Mouse (Mus musculus) heart, embryonic 15.5 days (tissue): ENCODE measurements at regions not wholly inside any gene's neighbourhood (a gene's known extent, or its start where the extent isn't known, plus 50 kb on each side); places are given as distances from the start of the nearest gene placed in this dataset.

Experiments used
- ATAC-seq: fragments of 200-750 bp; cut with Nextera tagmentation; replicated peaks from 2 replicates; pipeline ENCODE4 v1.8.0; 2017; ENCODE audit warnings: low read depth, moderate TSS enrichment; ENCODE audit not compliant: insufficient number of reproducible peaks, insufficient read depth, low FRiP score
- H3K27ac ChIP-seq: fragments of 300-500 bp; sonication (generic); 2 replicates; pipeline ENCODE4 v1.5.1; 2015; ENCODE audit warnings: mild to moderate bottlenecking, inconsistent platforms
- H3K27me3 ChIP-seq: fragments of 300-500 bp; sonication (generic); 2 replicates; pipeline ENCODE4 v1.6.1; 2015; ENCODE audit warnings: inconsistent platforms
- H3K36me3 ChIP-seq: fragments of 300-500 bp; sonication (generic); 2 replicates; pipeline ENCODE4 v1.6.1; 2015; ENCODE audit warnings: mild to moderate bottlenecking, inconsistent platforms
- H3K4me1 ChIP-seq: fragments of 300-500 bp; sonication (generic); replicated peaks from 2 replicates; pipeline ENCODE4 v1.6.1; 2015; ENCODE audit warnings: inconsistent platforms
- H3K4me2 ChIP-seq: fragments of 300-500 bp; sonication (generic); 2 replicates; pipeline ENCODE4 v1.6.1; 2015; ENCODE audit warnings: inconsistent platforms, mild to moderate bottlenecking, moderate library complexity
- H3K4me3 ChIP-seq: fragments of 300-500 bp; sonication (generic); 2 replicates; pipeline ENCODE4 v1.5.1; 2015; ENCODE audit warnings: mild to moderate bottlenecking, inconsistent platforms
- H3K9ac ChIP-seq: fragments of 300-500 bp; sonication (generic); 2 replicates; pipeline ENCODE4 v1.6.1; 2015; ENCODE audit warnings: mild to moderate bottlenecking, inconsistent platforms
- H3K9me3 ChIP-seq: fragments of 300-500 bp; sonication (generic); replicated peaks from 2 replicates; pipeline ENCODE4 v1.6.1; 2016; ENCODE audit warnings: inconsistent platforms
- WGBS: fragments of 180-500 bp; shearing (Covaris S2); methylation state at CpG from one replicate; pipeline ENCODE4 v1.1.7; 2015; ENCODE audit warnings: mixed read lengths; 5-methylcytosine and 5-hydroxymethylcytosine counted together

GRCm38 (mm10) chr13:6191186-6191914 lies 330.1 kb downstream of the Klf6 start:
- WGBS, result 80% methylated on average over 7 of the region's 7 CpGs
- H3K4me3 ChIP-seq, result no peak overlapping the region
- no peak overlapping the region for H3K4me2 ChIP-seq
- ATAC-seq, result no peak
- peaks cover 11% of the 10 kb centered on the region for H3K4me1 ChIP-seq
- H3K9me3 ChIP-seq, result no peaks in the 10 kb centered on the region
- H3K27ac ChIP-seq, result no peak overlapping the region
- no peaks in the 10 kb centered on the region for H3K27me3 ChIP-seq
- H3K9ac ChIP-seq, result no peak overlapping the region
- no peaks in the 10 kb centered on the region for H3K36me3 ChIP-seq

- H3K27ac ChIP-seq, result no peak overlapping the region
- H3K36me3 ChIP-seq, result no peaks in the 10 kb centered on the region
- H3K4me1 ChIP-seq, result peaks cover 11% of the 10 kb centered on the region
- H3K9me3 ChIP-seq, result no peaks in the 10 kb centered on the region
- H3K9ac ChIP-seq, result no peak overlapping the region
- 35% methylated on average over 5 of the region's 5 CpGs for WGBS
- no peak overlapping the region for H3K4me3 ChIP-seq
- no peak overlapping the region for H3K4me2 ChIP-seq
- ATAC-seq, result no peak
- no peaks in the 10 kb centered on the region for H3K27me3 ChIP-seq
Observed at GRCm38 (mm10) chr13:6191915-6192295, 330.6 kb downstream of the Klf6 start.

GRCm38 (mm10) chr13:6196690-6197089 lies 335.4 kb downstream of the Klf6 start:
- Histone ChIP-seq H3K36me3 (no peaks in the 10 kb centered on the region), H3K27me3 (no peaks in the 10 kb centered on the region), H3K9ac (no peak overlapping the region), H3K4me1 (peaks cover 11% of the 10 kb centered on the region), H3K4me3 (no peak overlapping the region), H3K9me3 (no peaks in the 10 kb centered on the region), H3K27ac (no peak overlapping the region), H3K4me2 (no peak overlapping the region)
- WGBS, result 81% methylated on average over 5 of the region's 5 CpGs
- ATAC-seq, result no peak

GRCm38 (mm10) chr13:6199107-6199506 lies 337.8 kb downstream of the Klf6 start:
- 72% methylated on average over 6 of the region's 6 CpGs for WGBS
- peaks cover 4% of the 10 kb centered on the region for H3K4me1 ChIP-seq
- ATAC-seq, result no peak
- H3K27ac ChIP-seq, result no peak overlapping the region
- no peak overlapping the region for H3K4me3 ChIP-seq
- H3K9ac ChIP-seq, result no peak overlapping the region
- no peak overlapping the region for H3K4me2 ChIP-seq
- H3K9me3 ChIP-seq, result no peaks in the 10 kb centered on the region
- no peaks in the 10 kb centered on the region for H3K27me3 ChIP-seq
- no peaks in the 10 kb centered on the region for H3K36me3 ChIP-seq

- no peak for ATAC-seq
- Histone ChIP-seq H3K9me3 (no peaks in the 10 kb centered on the region), H3K36me3 (no peaks in the 10 kb centered on the region), H3K4me1 (no peaks in the 10 kb centered on the region), H3K4me3 (no peak overlapping the region), H3K27me3 (no peaks in the 10 kb centered on the region), H3K27ac (no peak overlapping the region), H3K4me2 (no peak overlapping the region), H3K9ac (no peak overlapping the region)
- WGBS, result 82% methylated on average over 1 of the region's 1 CpGs
Observed at GRCm38 (mm10) chr13:6201516-6201915, 340.2 kb downstream of the Klf6 start.

GRCm38 (mm10) chr13:6204801-6205200 lies 343.1 kb upstream of the Pitrm1 start:
- 56% methylated on average over 4 of the region's 4 CpGs for WGBS
- H3K9ac ChIP-seq, result no peak overlapping the region

GRCm38 (mm10) chr13:6212550-6212949 lies 335.4 kb upstream of the Pitrm1 start:
- Histone ChIP-seq H3K27me3 (no peaks in the 10 kb centered on the region), H3K4me2 (no peak overlapping the region), H3K9me3 (no peaks in the 10 kb centered on the region), H3K4me3 (no peak overlapping the region), H3K4me1 (no peaks in the 10 kb centered on the region), H3K36me3 (no peaks in the 10 kb centered on the region), H3K27ac (no peak overlapping the region), H3K9ac (no peak overlapping the region)
- WGBS, result 73% methylated on average over 2 of the region's 2 CpGs
- no peak for ATAC-seq

More at GRCm38 (mm10) chr13:6204801-6205200, 343.1 kb upstream of the Pitrm1 start:
- Histone ChIP-seq H3K4me1 (no peaks in the 10 kb centered on the region), H3K9me3 (no peaks in the 10 kb centered on the region), H3K27ac (no peak overlapping the region), H3K4me2 (no peak overlapping the region), H3K27me3 (no peaks in the 10 kb centered on the region), H3K36me3 (no peaks in the 10 kb centered on the region), H3K4me3 (no peak overlapping the region)
- ATAC-seq, result no peak

GRCm38 (mm10) chr13:6214189-6214588 lies 333.8 kb upstream of the Pitrm1 start:
- Histone ChIP-seq H3K36me3 (no peaks in the 10 kb centered on the region), H3K27me3 (no peaks in the 10 kb centered on the region), H3K4me1 (no peaks in the 10 kb centered on the region), H3K4me2 (no peak overlapping the region), H3K9me3 (no peaks in the 10 kb centered on the region), H3K9ac (no peak overlapping the region), H3K4me3 (no peak overlapping the region), H3K27ac (no peak overlapping the region)
- ATAC-seq, result no peak
- WGBS, result 88% methylated on average over 2 of the region's 2 CpGs

- no peaks in the 10 kb centered on the region for H3K27me3 ChIP-seq
- no peaks in the 10 kb centered on the region for H3K9me3 ChIP-seq
- H3K4me1 ChIP-seq, result no peaks in the 10 kb centered on the region
- no peak for ATAC-seq
- H3K36me3 ChIP-seq, result no peaks in the 10 kb centered on the region
- no peak overlapping the region for H3K4me2 ChIP-seq
- H3K9ac ChIP-seq, result no peak overlapping the region
- H3K27ac ChIP-seq, result no peak overlapping the region
- 79% methylated on average over 7 of the region's 7 CpGs for whole genome bisulfite sequencing
- H3K4me3 ChIP-seq, result no peak overlapping the region
Observed at GRCm38 (mm10) chr13:6226087-6226643, 321.8 kb upstream of the Pitrm1 start.

GRCm38 (mm10) chr13:6228278-6228677 lies 319.7 kb upstream of the Pitrm1 start:
- H3K4me3 ChIP-seq, result no peak overlapping the region
- H3K4me1 ChIP-seq, result no peaks in the 10 kb centered on the region
- WGBS, result 94% methylated on average over 1 of the region's 1 CpGs
- H3K4me2 ChIP-seq, result no peak overlapping the region
- no peak overlapping the region for H3K9ac ChIP-seq
- no peaks in the 10 kb centered on the region for H3K9me3 ChIP-seq
- no peaks in the 10 kb centered on the region for H3K36me3 ChIP-seq
- H3K27me3 ChIP-seq, result no peaks in the 10 kb centered on the region
- no peak for ATAC-seq
- no peak overlapping the region for H3K27ac ChIP-seq

- WGBS, result 82% methylated on average over 1 of the region's 1 CpGs
- H3K27ac ChIP-seq, result no peak overlapping the region
Observed at GRCm38 (mm10) chr13:6235394-6235793, 312.6 kb upstream of the Pitrm1 start.

GRCm38 (mm10) chr13:6236503-6236902 lies 311.4 kb upstream of the Pitrm1 start:
- no peak for ATAC-seq
- H3K27ac ChIP-seq, result no peak overlapping the region
- no peaks in the 10 kb centered on the region for H3K36me3 ChIP-seq
- 81% methylated on average over 8 of the region's 8 CpGs for WGBS
- H3K9ac ChIP-seq, result no peak overlapping the region
- no peaks in the 10 kb centered on the region for H3K4me1 ChIP-seq
- H3K4me2 ChIP-seq, result no peak overlapping the region
- H3K27me3 ChIP-seq, result no peaks in the 10 kb centered on the region
- H3K4me3 ChIP-seq, result no peak overlapping the region
- no peaks in the 10 kb centered on the region for H3K9me3 ChIP-seq

More at GRCm38 (mm10) chr13:6235394-6235793, 312.6 kb upstream of the Pitrm1 start:
- Histone ChIP-seq H3K4me1 (no peaks in the 10 kb centered on the region), H3K9ac (no peak overlapping the region), H3K4me3 (no peak overlapping the region), H3K4me2 (no peak overlapping the region), H3K36me3 (no peaks in the 10 kb centered on the region), H3K27me3 (no peaks in the 10 kb centered on the region), H3K9me3 (no peaks in the 10 kb centered on the region)
- ATAC-seq, result no peak
